Mouse (Mus musculus) stomach, postnatal 0 days (tissue): ENCODE measurements around the gene Fam131b.
A peak's percentile ranks its signal among the peaks of the same experiment; 100 is the strongest.

Experiments used
- CTCF ChIP-seq: IDR thresholded peaks from 2 replicates; pipeline ENCODE4 v1.5.1; 2016; ENCODE audit warnings: antibody characterized with exemption, low read depth, mild to moderate bottlenecking, moderate library complexity
- EP300 ChIP-seq: optimal IDR thresholded peaks from 2 replicates; pipeline ENCODE3; 2016; ENCODE audit warnings: antibody characterized with exemption

- TF ChIP-seq CTCF = peak; percentile 61
- TF ChIP-seq EP300 = no peak
Measured at GRCm38 (mm10) chr6:42309816-42310378, 14.5 kb downstream of the Fam131b start.
